Mouse (Mus musculus) MN1 (cell line): ENCODE data around the gene Wdr45.

Source experiments
- DNase-seq: peaks from one replicate; pipeline ENCODE4 v3.0.0-alpha.2; 2016; ENCODE audit warnings: low spot score

The Wdr45 gene

DNA sequence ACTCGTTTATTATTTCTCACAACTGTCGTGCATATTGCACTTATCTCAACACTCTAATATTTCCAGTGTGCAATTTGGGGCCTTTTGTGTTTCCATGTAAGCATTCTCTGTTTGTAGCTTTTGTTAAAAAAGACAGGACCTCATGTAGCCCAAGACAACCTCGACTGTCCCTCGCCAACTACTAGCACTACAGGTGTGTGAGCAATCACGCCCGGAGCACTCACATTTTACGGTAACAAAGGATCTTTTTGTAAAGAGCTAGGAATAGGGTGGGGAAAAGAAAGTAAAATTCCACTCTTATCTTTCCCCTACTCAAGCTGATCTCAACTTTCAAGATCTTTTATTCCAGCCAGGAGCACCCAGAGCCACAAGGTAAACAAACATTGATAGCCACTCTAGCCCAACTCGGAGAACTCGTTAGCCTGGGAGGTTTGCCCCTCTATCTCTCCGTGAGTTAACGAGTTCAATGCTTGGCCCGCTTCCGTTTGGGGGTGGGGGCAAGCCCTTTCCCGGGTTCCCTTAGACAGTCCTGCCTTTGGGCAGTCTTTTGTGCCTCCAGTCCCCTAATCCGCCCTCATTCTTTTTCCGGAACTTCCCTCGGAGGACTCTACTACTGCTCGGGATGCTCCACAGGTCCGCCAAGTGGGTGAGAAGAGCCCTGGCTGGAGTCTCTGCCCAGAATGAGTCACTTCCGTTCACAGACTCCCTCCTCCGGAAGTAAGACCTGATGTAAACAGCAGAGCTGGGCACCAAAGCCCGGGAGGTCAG lies 7.6 kb downstream of the Wdr45 start, which contains the start of gene Gm45208:
Gene Gm45208 (plus strand): TSS at position 732 of the 768 bp plus-strand sequence.
- peak; percentile 77 for DNase-seq

DNA sequence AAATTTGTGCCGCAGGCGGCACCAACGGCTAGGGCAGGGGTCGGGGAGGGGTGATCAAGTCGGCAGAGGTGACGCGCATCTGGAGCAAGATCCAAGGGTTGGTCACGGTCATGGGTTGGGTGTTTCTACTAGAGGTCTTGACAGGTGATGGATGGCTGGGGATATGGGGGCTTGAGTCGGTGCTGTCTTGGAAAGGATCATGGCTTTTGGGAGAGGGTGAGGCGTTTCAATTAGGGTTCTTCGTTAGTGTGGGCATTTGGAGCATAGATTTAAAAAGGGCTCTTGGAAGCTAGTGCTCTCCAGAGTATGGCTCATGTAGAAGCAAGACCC lies 8.1 kb downstream of the Wdr45 start:
- no peak for DNase-seq

DNA sequence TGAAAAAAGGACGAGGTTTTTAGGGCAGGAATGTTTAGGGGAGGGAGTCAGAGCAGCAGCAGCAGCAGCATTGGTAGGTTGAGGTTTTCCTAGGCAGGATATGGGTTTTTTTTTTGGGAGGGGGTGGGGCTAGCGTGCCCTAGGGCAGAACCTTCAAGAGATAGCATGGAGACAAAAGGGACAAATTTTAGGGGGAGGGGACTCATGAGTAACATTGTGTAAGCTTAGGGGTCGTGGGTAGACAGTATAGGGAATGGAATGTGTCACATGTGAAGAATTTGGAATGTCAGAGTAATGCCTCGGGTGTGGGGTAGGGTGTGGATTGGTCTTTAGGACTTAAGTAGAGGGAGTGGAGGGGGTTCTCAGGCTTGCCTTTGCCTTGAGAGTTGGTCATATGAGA lies 8.6 kb downstream of the Wdr45 start:
- no peak for DNase-seq

DNA sequence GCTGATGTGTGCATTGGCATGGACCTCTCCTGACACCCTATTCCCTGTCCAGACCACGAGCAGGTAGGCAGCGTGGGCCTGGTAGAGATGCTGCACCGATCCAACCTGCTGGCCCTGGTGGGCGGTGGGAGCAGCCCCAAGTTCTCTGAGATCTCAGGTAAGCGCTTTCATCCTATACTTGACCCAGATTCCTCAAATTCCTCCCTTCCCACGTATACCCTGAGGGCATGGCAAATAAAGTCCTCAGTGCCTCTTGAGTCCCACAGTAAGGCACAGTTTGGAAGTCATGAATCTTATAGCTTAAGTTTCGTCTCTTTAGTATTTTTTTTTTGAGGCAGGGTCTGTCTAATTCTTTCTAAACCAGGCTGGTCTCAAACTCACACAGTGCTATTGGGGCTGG lies 10.0 kb downstream of the Wdr45 start:
- no peak for DNase-seq

DNA sequence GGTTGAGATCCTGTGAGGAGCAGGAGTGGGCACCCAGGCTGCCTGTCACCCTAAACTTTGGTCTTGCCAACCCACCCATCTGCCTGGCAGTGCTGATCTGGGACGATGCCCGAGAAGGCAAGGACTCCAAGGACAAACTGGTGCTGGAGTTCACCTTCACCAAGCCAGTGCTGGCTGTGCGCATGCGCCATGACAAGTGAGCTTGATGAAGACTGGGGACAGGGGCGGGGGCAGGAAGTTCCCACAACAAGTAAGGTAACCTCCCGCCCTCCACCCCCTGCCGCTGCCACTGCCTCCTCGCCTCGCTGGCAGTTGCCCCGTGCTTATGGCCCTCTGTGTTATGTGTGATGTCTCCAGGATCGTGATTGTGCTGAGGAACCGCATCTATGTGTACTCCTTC lies 11.7 kb downstream of the Wdr45 start:
- DNase-seq = no peak

DNA sequence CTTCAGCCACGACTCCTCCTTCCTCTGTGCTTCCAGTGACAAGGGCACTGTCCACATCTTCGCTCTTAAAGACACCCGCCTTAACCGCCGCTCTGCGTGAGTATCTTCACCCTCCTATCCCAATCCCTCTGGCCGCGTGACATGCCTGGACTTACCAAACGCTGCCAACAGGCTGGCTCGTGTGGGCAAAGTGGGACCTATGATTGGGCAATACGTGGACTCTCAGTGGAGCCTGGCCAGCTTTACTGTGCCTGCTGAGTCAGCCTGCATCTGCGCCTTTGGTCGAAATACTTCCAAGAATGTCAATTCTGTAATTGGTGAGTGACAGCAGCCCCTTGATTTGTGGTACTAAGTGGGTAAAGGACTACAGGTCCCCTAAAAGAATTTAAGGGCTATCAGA lies 13.0 kb downstream of the Wdr45 start:
- peak; percentile 39 for DNase-seq

DNA sequence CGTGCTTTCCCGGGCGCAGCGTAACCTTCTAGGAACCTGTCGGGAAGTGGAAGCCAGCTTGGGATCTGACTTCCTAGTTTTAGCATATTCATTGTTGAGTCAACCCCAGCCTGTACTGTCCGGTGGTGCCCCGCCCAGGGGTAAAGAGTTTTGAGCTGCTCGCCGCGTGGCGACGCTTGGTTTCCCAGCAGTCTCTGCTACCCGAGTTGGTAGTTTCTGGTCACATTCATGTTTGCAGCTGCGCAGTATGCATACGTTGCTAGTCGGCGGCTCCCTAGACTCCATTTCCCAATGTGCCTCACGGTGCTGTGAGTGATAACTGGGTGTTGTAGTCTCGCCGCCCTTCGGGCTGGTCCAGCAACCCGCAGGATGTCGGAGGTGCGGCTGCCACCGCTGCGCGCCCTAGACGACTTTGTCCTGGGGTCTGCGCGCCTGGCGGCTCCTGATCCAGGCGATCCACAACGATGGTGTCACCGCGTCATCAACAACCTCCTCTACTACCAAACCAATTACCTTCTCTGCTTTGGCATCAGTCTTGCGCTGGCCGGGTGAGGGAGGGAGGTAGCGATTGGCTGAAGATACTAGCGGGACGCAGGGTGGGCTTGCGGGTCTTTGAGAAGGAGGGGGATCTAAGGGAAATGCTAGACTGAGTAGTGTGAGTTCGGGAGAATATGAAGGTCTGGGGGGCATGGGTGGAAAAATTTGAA lies 14.2 kb downstream of the Wdr45 start, which contains the start of gene Praf2:
Gene Praf2 (plus strand): TSS at position 225 of the 707 bp plus-strand sequence.
- peak; percentile 89 for DNase-seq

DNA sequence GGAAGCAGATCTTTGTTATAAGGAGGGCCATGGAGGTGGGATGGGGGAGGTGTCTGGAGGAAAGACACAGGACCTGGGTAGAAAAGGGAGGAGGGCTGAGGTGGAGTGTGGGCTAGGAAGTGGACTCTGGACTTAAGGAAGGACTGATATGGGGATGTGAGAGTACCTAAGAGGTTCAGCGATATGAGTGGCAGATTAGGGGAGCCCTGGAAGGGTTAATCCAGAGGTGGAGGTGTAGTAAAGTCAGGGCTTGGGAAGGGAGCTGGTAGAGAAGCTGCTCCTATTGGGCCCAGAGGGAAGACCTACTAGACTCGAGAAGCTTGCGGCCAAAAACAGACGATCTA lies 14.8 kb downstream of the Wdr45 start:
- no peak for DNase-seq

DNA sequence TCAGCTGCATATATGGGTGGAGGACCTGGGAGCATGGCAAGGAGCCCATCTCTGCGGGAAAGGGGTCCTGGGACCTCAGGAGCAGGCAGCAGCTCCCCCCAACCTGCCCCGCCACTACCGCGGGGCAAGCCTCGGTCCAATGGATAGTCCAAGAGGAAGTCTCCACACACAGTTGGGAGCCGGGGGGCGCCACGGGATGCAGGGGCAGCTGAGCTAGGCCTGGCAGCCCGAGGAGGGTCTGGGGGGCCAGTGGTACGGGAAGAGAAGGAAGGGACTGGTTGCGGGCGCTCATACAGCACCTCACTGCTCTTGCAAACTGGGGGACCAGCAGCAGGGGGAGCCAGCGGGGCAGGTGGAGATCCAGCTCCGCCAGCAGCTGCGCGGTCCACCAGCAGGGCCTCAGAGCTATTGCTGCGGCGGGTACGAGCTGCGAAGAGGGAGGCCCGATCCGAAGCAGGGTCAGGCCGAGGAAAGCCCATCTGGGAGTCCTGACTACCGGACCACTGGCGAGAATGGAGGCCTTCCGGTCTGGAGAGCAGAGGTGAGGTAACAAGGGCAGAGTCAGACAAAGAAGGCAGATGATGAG lies 19.5 kb downstream of the Wdr45 start:
- DNase-seq = no peak

DNA sequence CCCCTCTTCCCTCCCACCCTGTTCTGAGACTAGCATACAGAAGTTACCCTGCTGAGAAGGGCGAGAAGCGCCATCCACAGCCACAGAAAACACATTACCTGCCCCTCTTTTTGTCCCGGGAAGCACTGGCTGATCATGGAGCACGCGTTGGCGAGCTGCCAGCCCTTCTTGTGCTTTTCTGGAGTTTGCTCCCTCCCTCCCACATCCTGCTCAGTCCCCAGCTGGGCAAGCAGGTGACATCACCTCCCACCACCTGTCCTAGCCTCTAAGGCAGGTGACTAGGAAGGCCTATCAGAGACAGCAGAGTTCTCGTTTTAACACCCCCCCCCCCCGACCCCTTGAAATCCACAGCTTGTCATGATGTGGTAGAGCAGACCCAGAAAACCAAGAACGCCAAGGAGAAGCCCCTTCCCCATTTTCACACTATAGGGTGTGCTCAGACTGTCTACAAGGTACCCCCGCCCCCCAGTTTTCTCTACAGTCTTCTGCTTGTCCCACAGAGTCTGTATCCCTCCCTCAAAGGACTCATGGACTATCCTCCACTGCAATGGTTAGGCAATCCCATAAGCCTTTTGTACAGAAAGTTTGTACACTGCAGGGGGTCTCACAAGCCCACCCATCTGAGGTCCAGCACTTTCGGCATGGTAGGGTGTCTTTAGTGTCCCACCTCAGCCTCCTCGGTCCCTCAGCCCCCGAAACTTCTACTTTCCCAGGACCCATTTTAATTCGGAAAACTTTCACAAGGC lies 25.4 kb downstream of the Wdr45 start:
- DNase-seq = peak; percentile 45

DNA sequence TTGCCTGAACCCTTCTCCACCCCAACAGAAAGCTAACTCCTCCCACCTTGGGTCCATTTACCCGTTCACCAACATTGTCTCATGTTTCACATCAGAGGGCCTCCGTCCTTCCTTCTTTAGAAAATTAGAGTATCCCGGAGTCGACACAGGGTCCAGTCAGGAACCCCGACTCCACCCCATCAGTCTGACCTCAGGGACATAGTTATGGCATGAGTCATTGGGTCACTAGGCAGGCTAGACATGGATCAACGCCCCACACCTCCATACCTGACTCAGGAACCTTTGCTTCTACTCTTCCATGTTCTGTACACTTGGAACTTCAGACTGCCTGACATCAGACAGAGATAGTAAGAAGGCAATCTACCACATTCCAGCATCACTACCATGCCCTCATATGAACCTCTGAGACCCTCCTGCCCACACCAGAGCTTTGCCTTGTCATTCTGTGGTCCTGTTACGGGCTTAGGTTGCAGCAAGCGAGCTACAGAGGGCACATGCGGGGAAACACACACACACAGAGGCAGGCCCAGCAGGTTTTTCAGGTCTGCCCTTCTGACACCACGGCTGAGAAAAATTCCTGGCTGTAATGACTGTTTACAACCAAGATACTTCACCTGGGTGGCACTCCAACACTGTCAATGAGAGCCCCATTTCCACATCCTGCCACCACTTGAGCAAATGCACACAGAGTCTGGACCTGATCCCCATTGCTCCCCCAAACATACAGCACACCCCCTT lies 26.1 kb downstream of the Wdr45 start:
- DNase-seq = no peak

DNA sequence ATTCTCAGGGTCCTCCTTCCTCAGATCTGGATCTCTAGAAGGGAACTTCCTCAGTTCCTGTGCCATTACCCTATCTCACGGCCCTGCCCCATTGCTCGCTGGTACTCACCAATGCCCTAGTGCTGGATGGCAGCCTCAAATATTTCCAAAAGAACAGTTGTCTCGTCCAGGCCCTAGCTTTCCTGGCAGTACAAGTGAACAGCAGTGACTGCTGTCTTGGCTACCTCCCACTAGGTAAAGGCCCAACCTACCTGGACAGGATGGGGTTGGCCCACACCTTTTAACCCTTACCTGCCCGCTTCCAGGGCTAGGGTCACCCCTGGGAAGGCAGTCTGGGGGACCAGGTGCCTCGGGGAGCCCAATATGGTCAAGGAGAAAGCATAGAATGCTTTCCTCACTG lies 27.0 kb downstream of the Wdr45 start:
- DNase-seq = no peak

DNA sequence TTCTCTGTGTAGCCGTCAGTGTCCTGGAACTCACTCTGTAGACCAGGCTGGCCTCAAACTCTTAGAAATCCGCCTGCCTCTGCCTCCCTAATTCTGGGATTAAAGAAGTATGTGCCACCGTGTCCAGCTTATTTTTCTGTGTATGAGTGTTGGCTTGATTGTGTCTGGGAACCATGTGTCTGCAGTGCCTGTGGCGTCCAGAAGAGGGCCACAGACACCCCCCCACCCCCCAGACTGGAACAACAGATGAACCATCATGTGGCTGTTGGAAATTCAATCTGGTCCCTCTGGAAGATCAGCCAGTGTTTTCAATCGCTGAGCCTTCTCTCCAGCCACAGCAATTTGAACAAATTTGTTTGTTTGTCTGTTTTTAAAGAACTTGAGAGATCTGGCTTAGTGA lies 29.3 kb downstream of the Wdr45 start:
- no peak for DNase-seq

DNA sequence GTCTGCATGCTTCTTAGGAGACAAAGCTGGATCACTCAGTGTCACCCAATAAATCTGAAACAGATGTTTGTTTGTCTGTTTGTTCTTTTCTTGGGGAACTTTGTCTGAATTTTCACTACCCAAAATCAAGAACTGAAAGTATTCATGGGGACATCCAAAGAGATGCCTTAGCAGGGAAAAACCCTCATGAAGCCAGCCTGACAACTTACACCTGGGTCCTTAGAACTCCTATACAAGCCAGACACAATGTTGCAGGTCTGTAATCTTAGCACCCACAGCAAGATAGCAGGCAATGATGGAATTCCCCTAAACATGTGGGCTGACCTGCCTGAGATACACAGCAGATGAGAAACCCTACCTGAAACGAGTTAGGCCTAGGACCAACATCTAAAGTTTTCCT lies 30.8 kb downstream of the Wdr45 start:
- DNase-seq = no peak

DNA sequence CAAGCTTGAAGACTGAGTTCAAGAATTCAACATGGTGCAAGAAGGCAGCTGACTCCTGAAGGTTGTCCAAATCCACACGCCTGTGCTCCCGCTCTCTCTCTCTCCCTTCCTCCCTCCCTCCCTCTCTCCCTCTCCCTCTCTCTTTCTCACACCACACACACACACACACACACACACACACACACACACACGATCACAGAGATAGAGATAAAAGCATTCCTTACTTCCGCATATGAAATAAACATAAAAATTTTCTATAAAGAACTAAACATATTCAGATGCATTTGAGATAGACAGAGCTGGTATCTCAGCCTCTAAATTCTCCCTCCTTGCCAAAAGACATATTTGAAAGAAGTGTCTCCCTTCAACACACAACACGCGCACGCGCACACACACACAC lies 31.3 kb downstream of the Wdr45 start:
- no peak for DNase-seq

DNA sequence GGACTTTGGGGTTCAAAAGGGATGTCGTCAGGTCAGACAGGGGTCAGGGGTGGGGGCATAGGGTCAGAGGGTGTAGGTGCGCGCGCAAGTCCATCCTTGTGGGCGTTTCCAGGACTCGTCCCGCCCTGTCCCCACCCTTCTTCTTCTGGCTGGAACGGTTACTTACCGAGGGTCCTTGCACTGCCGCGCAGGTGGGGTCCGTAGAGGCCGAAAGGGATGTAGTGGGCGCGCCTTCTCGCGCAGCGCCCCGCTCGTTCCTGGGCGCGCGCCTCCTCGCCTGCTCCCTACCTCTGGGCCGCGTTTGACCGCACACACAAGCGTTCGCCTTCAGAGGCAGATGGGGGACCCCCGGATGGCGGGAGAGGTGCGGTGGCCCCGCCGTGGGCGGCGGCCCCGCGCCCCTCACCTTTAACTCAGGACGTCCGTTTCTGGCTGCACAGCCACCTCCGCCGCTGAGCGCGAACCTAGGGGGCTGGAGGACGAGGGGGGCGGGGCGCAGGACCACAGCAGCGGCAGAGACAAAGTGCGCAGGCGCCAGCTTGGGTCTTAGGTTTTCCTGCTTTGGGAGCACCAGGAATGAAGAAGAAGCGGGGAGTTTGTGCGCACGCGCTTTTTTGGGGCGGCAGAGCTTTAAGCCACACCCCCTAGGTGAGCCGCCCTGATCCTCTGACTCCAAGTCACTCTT lies 36.4 kb downstream of the Wdr45 start, which contains the start of gene Ccdc120:
Gene Ccdc120 (minus strand): TSS at position 474 of the 685 bp plus-strand sequence.
- DNase-seq = peak; percentile 84

DNA sequence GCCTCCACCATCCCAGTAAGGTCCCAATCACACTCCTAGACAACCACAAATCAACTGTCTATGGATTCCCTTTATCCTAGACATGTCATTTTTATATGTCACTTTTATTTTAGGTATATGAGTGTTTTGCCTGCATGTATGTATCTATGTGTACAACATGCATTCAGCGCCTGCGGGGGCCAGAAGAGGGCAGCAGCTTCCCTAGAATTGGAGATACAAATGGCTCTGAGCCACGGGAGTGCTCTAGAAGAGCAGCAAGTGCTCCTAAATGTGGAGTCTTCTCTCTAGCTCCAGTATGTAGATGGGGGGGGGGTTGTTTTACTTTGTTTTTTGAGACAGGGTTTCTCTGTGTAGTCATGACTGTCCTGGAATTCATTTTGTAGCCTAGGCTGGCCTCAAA lies 39.5 kb downstream of the Wdr45 start:
- DNase-seq = peak; percentile 40

DNA sequence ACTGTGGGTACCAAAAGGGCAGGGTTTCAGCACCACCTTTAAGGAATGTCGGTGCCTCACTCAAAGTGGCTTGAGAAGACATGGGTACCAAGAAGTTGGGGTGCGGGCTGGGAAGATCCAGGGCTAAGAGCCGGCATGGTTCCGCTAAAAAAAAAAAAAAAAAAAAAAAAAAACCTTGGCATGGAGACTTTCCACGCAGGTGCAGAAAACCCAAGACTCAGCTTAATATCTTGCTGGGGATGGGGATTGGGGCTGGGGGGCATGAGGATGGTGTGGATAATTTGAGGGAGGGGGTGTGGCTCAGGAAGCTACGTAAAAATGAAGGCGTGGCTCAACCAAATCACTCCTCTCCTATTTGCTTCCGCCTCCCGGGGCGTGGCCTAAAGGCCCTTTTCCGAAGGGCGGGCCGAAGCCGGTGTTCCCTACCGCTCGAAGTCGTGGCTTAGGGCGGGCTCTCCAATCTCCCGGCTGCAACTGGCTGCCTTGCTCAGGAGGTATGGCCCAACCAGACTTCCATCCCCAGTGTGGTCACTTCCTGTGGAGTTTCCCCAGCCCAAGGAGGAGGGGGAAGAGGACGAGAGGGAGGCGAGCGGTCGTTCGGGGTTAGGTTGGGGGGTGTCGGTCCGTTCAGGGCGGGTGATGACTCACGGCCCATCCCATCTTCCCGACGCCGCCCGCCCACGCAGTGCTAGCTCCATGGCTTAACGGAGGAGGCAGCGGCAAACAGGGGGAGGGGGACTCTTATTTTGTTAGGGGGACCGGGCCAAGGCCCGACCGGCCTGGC lies 48.2 kb downstream of the Wdr45 start, which contains the start of gene Tfe3:
Gene Tfe3 (plus strand): TSS at position 424 of the 784 bp plus-strand sequence.
- DNase-seq = peak; percentile 95

DNA sequence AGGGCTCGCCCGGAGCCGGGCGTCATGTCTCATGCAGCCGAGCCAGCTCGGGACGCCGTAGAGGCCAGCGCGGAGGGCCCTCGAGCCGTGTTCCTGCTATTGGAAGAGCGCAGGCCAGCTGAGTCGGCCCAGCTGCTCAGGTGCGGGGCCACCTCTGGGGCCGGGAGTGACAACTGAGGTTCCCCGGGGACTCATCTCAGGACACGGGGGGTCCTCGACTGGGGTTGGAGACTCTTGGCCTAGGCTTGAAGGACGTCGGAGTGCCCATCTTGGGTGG lies 48.7 kb downstream of the Wdr45 start:
- no peak for DNase-seq

DNA sequence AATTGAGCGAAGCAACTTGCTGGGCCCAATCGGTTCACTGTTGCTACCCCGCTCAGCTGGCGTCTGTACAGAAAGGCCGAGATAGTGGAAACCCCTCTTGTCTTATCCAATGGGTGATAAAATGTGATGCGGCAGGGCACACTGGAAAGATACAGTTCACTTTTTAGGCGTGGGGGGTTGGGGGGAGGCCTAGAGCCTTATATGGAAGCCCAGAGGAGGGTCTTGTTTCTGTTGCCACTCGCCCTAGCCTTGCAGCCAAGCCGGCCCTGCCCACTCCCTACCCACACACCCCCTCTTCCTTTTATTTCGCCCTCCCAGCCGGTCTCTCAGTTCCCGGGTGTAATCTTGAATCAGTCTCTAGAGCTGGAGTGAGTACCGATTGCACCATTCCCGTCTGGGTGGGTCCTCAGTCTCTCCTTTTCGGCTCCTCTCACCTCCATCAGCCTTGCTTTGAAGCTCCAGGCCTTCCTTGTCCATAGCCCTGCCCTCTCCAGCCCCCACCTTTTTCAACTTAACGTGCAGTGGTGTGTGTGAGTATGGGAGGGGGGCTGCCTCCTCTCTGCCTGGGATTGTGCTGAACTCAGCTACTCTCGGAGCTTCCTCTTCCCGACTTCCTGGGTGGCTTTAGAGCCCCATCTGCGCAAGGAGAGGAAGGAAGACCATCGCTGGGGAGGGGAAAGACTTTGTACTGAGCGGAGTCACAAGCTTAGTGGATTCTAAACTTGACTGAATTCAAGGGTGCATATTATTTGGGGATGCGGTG lies 49.7 kb downstream of the Wdr45 start:
- peak; percentile 68 for DNase-seq
